Comparison of ENCODE assay signal across 14 mouse cellular contexts in genomic region chr4:141595605-141596268, GRCm38 (mm10). TPM values are rescaled to one million over a fixed set of nuclear protein-coding genes. Genes with fewer than 3 reads are reported as not detected.
A peak's percentile ranks its signal among the peaks of the same experiment; 100 is the strongest.
DNase-seq lines count a peak whose midpoint lies in the region; ATAC-seq and TF ChIP-seq lines count a peak whose summit lies in the region.
"Had no signal": no experiment of that assay in that cellular context is flagged by ENCODE, and none has a peak within 500 bp of the region (broad histone marks: within the 10 kb centered on the region; RNA-seq: fewer than 3 reads in every experiment).

No protein-coding gene starts in this region.

- no peak overlapping the region for H3K27ac ChIP-seq in liver, adult 2 months (replicated peaks; ENCODE audit: insufficient read depth, low read depth, low read length)
- H3K27ac ChIP-seq in liver, embryonic 11.5 days (ENCODE audit: low read depth, low read length) = no peak overlapping the region
- no peak overlapping the region for H3K27ac ChIP-seq in intestine, embryonic 14.5 days (ENCODE audit: low read depth)
- H3K27ac ChIP-seq: embryonic facial prominence, embryonic 15.5 days; limb, embryonic 13.5 days had no signal

- 84% methylated on average over 9 of the region's 9 CpGs for WGBS in liver, adult 2 months
- WGBS in liver, embryonic 11.5 days = 69% methylated on average over 9 of the region's 9 CpGs
- 66% methylated on average over 9 of the region's 9 CpGs for WGBS in intestine, embryonic 14.5 days

- ATAC-seq in liver, embryonic 11.5 days (replicated peaks; ENCODE audit: low FRiP score) = no peak
- ATAC-seq in intestine, embryonic 14.5 days (replicated peaks; ENCODE audit: low FRiP score, low TSS enrichment, low read depth) = peak; percentile 17; the same call in 1 of the 2 replicates
- ATAC-seq in activated CD4-positive, CD25-positive, alpha-beta regulatory T cell, adult 4 months = no peak

- H3K79me2 ChIP-seq in liver, adult 2 months (ENCODE audit: control insufficient read depth, insufficient read depth, low read length) = no peaks in the 10 kb centered on the region

- peaks cover 3% of the 10 kb centered on the region; the same call in 1 of the 2 replicates for H3K4me1 ChIP-seq in liver, adult 2 months (ENCODE audit: control insufficient read depth, insufficient read depth, low read length)
- peaks cover 6% of the 10 kb centered on the region; the same call in 1 of the 2 replicates for H3K4me1 ChIP-seq in liver, embryonic 11.5 days (replicated peaks; ENCODE audit: control insufficient read depth, insufficient read depth, low read length)
- peaks cover 11% of the 10 kb centered on the region for H3K4me1 ChIP-seq in intestine, embryonic 14.5 days (replicated peaks; ENCODE audit: control insufficient read depth, insufficient read depth, low read length)

- no peaks in the 10 kb centered on the region for H3K9me3 ChIP-seq in liver, embryonic 11.5 days (ENCODE audit: control insufficient read depth, low read length)
- H3K9me3 ChIP-seq in intestine, embryonic 14.5 days (ENCODE audit: control insufficient read depth, low read length) = no peaks in the 10 kb centered on the region
- H3K9me3 ChIP-seq: embryonic facial prominence, embryonic 15.5 days; limb, embryonic 13.5 days had no signal

- H3K36me3 ChIP-seq in liver, adult 2 months (ENCODE audit: control insufficient read depth, insufficient read depth, low read length) = no peaks in the 10 kb centered on the region
- H3K36me3 ChIP-seq in liver, embryonic 11.5 days (ENCODE audit: control insufficient read depth, insufficient read depth, low read length) = 0 out of 2 replicates have a peak, but pooled peaks cover 5% of the 10 kb centered on the region
- H3K36me3 ChIP-seq in intestine, embryonic 14.5 days (ENCODE audit: control insufficient read depth, insufficient read depth, low read length) = peaks cover 40% of the 10 kb centered on the region

- H3K9ac ChIP-seq in liver, adult 2 months (ENCODE audit: low read depth, low read length) = no peak overlapping the region
- H3K9ac ChIP-seq in liver, embryonic 11.5 days (ENCODE audit: low read depth, low read length) = no peak overlapping the region
- H3K9ac ChIP-seq in intestine, embryonic 14.5 days (ENCODE audit: low read length) = no peak overlapping the region
- H3K9ac ChIP-seq: embryonic facial prominence, embryonic 15.5 days; limb, embryonic 13.5 days had no signal

- no peak overlapping the region for H3K4me2 ChIP-seq in liver, embryonic 11.5 days
- no peak overlapping the region for H3K4me2 ChIP-seq in intestine, embryonic 14.5 days (ENCODE audit: low read length)
- H3K4me2 ChIP-seq: embryonic facial prominence, embryonic 15.5 days; limb, embryonic 13.5 days; midbrain, embryonic 11.5 days had no signal

- no peak for DNase-seq in liver, adult 2 months (ENCODE audit: extremely low read depth, low read depth, low spot score)
- no peak for DNase-seq in liver, embryonic 11.5 days (ENCODE audit: low spot score)
- DNase-seq in R1 (ENCODE audit: low read depth, low spot score) = peak; percentile 39
- no peak for DNase-seq in intestine, embryonic 14.5 days (ENCODE audit: low spot score)
- peak; percentile 40 to 69 for DNase-seq in lung, postnatal 4 days
- no peak for DNase-seq in right cerebral cortex, postnatal 4 days
- DNase-seq: adrenal gland, postnatal 25 days; cerebellum, adult 8-10 months had no signal

- no peak overlapping the region for H3K4me3 ChIP-seq in liver, adult 2 months (ENCODE audit: insufficient read depth, low read depth, low read length)
- H3K4me3 ChIP-seq in liver, embryonic 11.5 days (ENCODE audit: low read depth, low read length) = no peak overlapping the region
- no peak overlapping the region for H3K4me3 ChIP-seq in intestine, embryonic 14.5 days (ENCODE audit: low read depth, low read length)
- H3K4me3 ChIP-seq: embryonic facial prominence, embryonic 15.5 days; limb, embryonic 13.5 days had no signal

- no peak for TF ChIP-seq POLR2A in liver, adult 2 months (IDR thresholded peaks at IDR 0.05; ENCODE audit: extremely low read depth, insufficient read depth, low read length)

- H3K27me3 ChIP-seq in liver, adult 2 months (ENCODE audit: control insufficient read depth, insufficient read depth, low read length) = peaks cover 7% of the 10 kb centered on the region; the same call in 1 of the 2 replicates
- H3K27me3 ChIP-seq in liver, embryonic 11.5 days (replicated peaks; ENCODE audit: control insufficient read depth, insufficient read depth, low read length) = peaks cover 32% of the 10 kb centered on the region
- H3K27me3 ChIP-seq in intestine, embryonic 14.5 days (replicated peaks; ENCODE audit: control insufficient read depth, insufficient read depth, low read length) = no peaks in the 10 kb centered on the region
- H3K27me3 ChIP-seq: embryonic facial prominence, embryonic 15.5 days; limb, embryonic 13.5 days had no signal

- TF ChIP-seq CTCF in liver, adult 2 months (IDR thresholded peaks at IDR 0.05; ENCODE audit: low read depth, low read length) = peak; percentile 48

RNA-seq across cellular contexts. Expression of gene Fblim1, which starts 10.2 kb away (rescaled TPM):
- 0.37 and 0.74 TPM in 2 replicates for total RNA-seq in liver, adult 2 months (2014; rRNA removed)
- 0.86 and 1.2 TPM in 2 replicates for polyA plus RNA-seq in liver, adult 2 months (2012; rRNA removed)
- polyA plus RNA-seq in liver, embryonic 11.5 days (2014; fragmentation: Nextera tagmentation; extraction: Ambion mirVana) = 15.4 and 17.0 TPM in 2 replicates
- 94.6 and 108 TPM in 2 replicates for polyA plus RNA-seq in intestine, embryonic 14.5 days (2014; fragmentation: Nextera tagmentation; extraction: Ambion mirVana)
- under 1 TPM in 1 of 2 experiments, not detected in 1; 0.29 TPM for polyA plus RNA-seq in activated CD4-positive, CD25-positive, alpha-beta regulatory T cell, adult 4 months (2017; shearing (Covaris generic))

RNA-seq across cellular contexts. Expression of gene Tmem82, which starts 22.7 kb away (rescaled TPM):
- total RNA-seq in liver, adult 2 months (2014; rRNA removed) = 9.3 and 12.6 TPM in 2 replicates
- 34.7 and 39.5 TPM in 2 replicates for polyA plus RNA-seq in liver, adult 2 months (2012; rRNA removed)
- 3.3 and 3.7 TPM in 2 replicates for polyA plus RNA-seq in liver, embryonic 11.5 days (2014; fragmentation: Nextera tagmentation; extraction: Ambion mirVana)
- polyA plus RNA-seq in intestine, embryonic 14.5 days (2014; fragmentation: Nextera tagmentation; extraction: Ambion mirVana) = 6.0 and 8.4 TPM in 2 replicates
- under 1 TPM in 1 of 2 experiments, not detected in 1; 0.19 TPM for polyA plus RNA-seq in activated CD4-positive, CD25-positive, alpha-beta regulatory T cell, adult 4 months (2017; shearing (Covaris generic))

RNA-seq across cellular contexts. Expression of gene Slc25a34, which starts 27.9 kb away (rescaled TPM):
- total RNA-seq in liver, adult 2 months (2014; rRNA removed) = 10.2 and 10.6 TPM in 2 replicates
- polyA plus RNA-seq in liver, adult 2 months (2012; rRNA removed) = 5.1 and 10.3 TPM in 2 replicates
- polyA plus RNA-seq in liver, embryonic 11.5 days (2014; fragmentation: Nextera tagmentation; extraction: Ambion mirVana) = not detected in 2 replicates
- polyA plus RNA-seq in intestine, embryonic 14.5 days (2014; fragmentation: Nextera tagmentation; extraction: Ambion mirVana) = 0.17 and 0.26 TPM in 2 replicates
- polyA plus RNA-seq in activated CD4-positive, CD25-positive, alpha-beta regulatory T cell, adult 4 months (2017; shearing (Covaris generic)) = not detected
- polyA plus RNA-seq: limb, embryonic 13.5 days; midbrain, embryonic 11.5 days; neural tube, embryonic 14.5 days; thymus, postnatal 0 days had no signal

RNA-seq across cellular contexts. Expression of gene Spen, which starts 57.3 kb away (rescaled TPM):
- total RNA-seq in liver, adult 2 months (2014; rRNA removed) = 8.1 and 9.1 TPM in 2 replicates
- polyA plus RNA-seq in liver, adult 2 months (2012; rRNA removed) = 5.9 and 7.5 TPM in 2 replicates
- 9.1 and 10.4 TPM in 2 replicates for polyA plus RNA-seq in liver, embryonic 11.5 days (2014; fragmentation: Nextera tagmentation; extraction: Ambion mirVana)
- 12.8 and 14.9 TPM in 2 replicates for polyA plus RNA-seq in intestine, embryonic 14.5 days (2014; fragmentation: Nextera tagmentation; extraction: Ambion mirVana)
- polyA plus RNA-seq in activated CD4-positive, CD25-positive, alpha-beta regulatory T cell, adult 4 months (2017; shearing (Covaris generic)) = 10 to 100 TPM in 1 of 2 experiments, 1 to 10 TPM in 1; 9.3 to 15.9 TPM

Comparison
In these comparisons a context has a peak if more than half of its experiments do, and no peak if none do; other contexts are left out.
1. DNase-seq: peak in R1 (single experiment) and lung, postnatal 4 days (2 of 2); none in liver, adult 2 months (single experiment), liver, embryonic 11.5 days (single experiment), intestine, embryonic 14.5 days (single experiment) and right cerebral cortex, postnatal 4 days (single experiment).